Mouse (Mus musculus) forebrain, embryonic 15.5 days (tissue): ENCODE results near the gene Aim2. TPM values are rescaled to one million over a fixed set of nuclear protein-coding genes. Genes with fewer than 3 reads are reported as not detected.

Experiments used
- ATAC-seq: fragments of 200-750 bp; cut with Nextera tagmentation; replicated peaks from 2 replicates; pipeline ENCODE4 v1.8.0; 2017; ENCODE audit warnings: mild to moderate bottlenecking, moderate TSS enrichment, moderate library complexity
- H3K27ac ChIP-seq: fragments of 300-500 bp; sonication (generic); replicated peaks from 2 replicates; pipeline ENCODE4 v1.5.1; 2015; ENCODE audit warnings: mild to moderate bottlenecking, inconsistent platforms
- H3K27me3 ChIP-seq: fragments of 300-500 bp; sonication (generic); 2 replicates; pipeline ENCODE4 v1.6.1; 2015; ENCODE audit warnings: inconsistent platforms
- H3K36me3 ChIP-seq: fragments of 300-500 bp; sonication (generic); 2 replicates; pipeline ENCODE4 v1.6.1; 2015; ENCODE audit warnings: mild to moderate bottlenecking, inconsistent platforms
- H3K4me1 ChIP-seq: fragments of 300-500 bp; sonication (generic); 2 replicates; pipeline ENCODE4 v1.6.1; 2015; ENCODE audit warnings: inconsistent platforms
- H3K4me2 ChIP-seq: fragments of 300-500 bp; sonication (generic); replicated peaks from 2 replicates; pipeline ENCODE4 v1.6.1; 2015; ENCODE audit warnings: mild to moderate bottlenecking, inconsistent platforms
- H3K4me3 ChIP-seq: fragments of 300-500 bp; sonication (generic); 2 replicates; pipeline ENCODE4 v1.5.1; 2015; ENCODE audit warnings: mild to moderate bottlenecking, inconsistent platforms
- H3K9ac ChIP-seq: fragments of 300-500 bp; sonication (generic); replicated peaks from 2 replicates; pipeline ENCODE4 v1.6.1; 2015; ENCODE audit warnings: mild to moderate bottlenecking, inconsistent platforms
- H3K9me3 ChIP-seq: fragments of 300-500 bp; sonication (generic); 2 replicates; pipeline ENCODE4 v1.6.1; 2016; ENCODE audit warnings: inconsistent platforms
- WGBS: fragments of 180-500 bp; shearing (Covaris S2); methylation state at CpG from one replicate; pipeline ENCODE4 v1.1.7; 2015; ENCODE audit warnings: mixed read lengths; 5-methylcytosine and 5-hydroxymethylcytosine counted together
- polyA plus RNA-seq: library from polyadenylated mRNA; unstranded; fragments of >200 nt; fragmentation: Nextera tagmentation; extraction: Ambion mirVana; gene quantifications from 2 replicates; pipeline ENCODE4 v1.2.1, GENCODE M21; 2015

Aim2 gene
- polyA plus RNA-seq, 1 experiment from 2014 or later, result 3.5 TPM

- no peak overlapping the region for H3K4me2 ChIP-seq
- no peaks in the 10 kb centered on the region for H3K27me3 ChIP-seq
- H3K4me1 ChIP-seq, result peaks cover 22% of the 10 kb centered on the region
- H3K9me3 ChIP-seq, result no peaks in the 10 kb centered on the region
- ATAC-seq, result no peak
- no peak overlapping the region for H3K9ac ChIP-seq
- H3K4me3 ChIP-seq, result no peak overlapping the region
- H3K36me3 ChIP-seq, result no peaks in the 10 kb centered on the region
- WGBS, result 83% methylated on average over 2 of the region's 2 CpGs
- H3K27ac ChIP-seq, result no peak overlapping the region
Measured at GRCm38 (mm10) chr1:173369611-173370010, 18.9 kb downstream of the Aim2 start.

DNA sequence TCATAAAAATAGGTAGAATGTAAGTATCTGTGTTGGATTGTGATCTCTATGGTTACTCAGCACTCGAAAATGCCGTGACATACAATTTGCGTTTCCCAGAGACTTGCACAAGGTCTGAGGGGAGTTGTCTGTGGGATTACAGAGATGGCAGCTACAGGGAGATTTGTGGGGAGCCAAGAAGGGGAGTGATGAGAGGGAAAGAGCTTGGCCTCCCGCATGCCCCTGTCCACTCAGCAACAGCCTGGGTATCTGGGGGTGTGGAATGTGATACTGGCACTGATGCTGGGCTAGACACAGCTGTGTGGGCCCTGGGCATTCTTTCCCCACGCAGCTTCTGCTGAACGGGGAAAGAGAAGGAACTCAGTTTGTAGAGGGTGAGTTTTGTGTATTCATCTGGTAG lies 19.8 kb downstream of the Aim2 start:
- 73% methylated on average over 6 of the region's 6 CpGs for WGBS
- Histone ChIP-seq H3K27me3 (no peaks in the 10 kb centered on the region), H3K27ac (no peak overlapping the region), H3K9ac (no peak overlapping the region), H3K9me3 (no peaks in the 10 kb centered on the region), H3K4me3 (no peak overlapping the region), H3K36me3 (no peaks in the 10 kb centered on the region), H3K4me2 (no peak overlapping the region), H3K4me1 (peaks cover 15% of the 10 kb centered on the region)
- no peak for ATAC-seq

DNA sequence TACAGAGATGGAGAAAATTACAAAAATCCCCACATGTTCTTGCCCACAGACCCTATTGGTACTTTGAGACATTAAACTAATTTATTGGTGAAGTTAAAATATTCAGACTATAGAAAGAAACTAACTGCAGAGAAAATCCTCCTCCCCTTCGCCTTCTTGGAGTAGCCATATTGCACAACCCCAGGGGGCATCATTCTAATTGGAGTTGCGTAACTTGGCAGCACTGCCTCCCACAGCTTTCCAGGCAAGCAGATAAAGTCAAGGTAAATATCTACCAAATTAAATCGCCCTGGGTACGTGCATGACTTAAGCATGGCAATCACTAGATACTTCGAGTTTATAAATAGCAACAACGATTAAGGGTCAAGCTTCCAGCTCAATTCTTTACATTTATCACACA lies 20.9 kb downstream of the Aim2 start:
- peaks cover 6% of the 10 kb centered on the region for H3K4me1 ChIP-seq
- WGBS, result 75% methylated on average over 6 of the region's 6 CpGs
- ATAC-seq, result no peak
- no peaks in the 10 kb centered on the region for H3K9me3 ChIP-seq
- no peaks in the 10 kb centered on the region for H3K27me3 ChIP-seq
- H3K36me3 ChIP-seq, result no peaks in the 10 kb centered on the region
- H3K27ac ChIP-seq, result no peak overlapping the region
- no peak overlapping the region for H3K4me3 ChIP-seq
- no peak overlapping the region for H3K9ac ChIP-seq
- H3K4me2 ChIP-seq, result no peak overlapping the region

DNA sequence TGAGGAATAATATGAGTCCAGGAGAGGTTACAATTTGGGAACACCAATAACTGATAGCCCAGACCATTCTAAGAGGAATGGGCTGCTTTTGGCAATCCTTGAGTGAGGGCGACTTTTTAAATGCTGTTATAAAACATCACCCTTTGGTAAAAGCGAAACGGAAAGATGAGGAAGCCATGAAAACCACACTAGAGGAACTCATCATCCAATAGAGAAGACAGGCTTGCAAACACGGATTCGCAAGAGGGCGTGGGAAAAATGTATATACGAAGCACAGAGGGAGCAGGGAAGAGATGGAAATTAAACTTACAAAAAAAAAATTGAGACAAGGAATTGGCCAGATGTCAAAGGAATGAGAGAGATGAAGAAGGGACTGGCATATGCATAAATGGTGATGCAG lies 23.3 kb downstream of the Aim2 start:
- H3K27me3 ChIP-seq, result no peaks in the 10 kb centered on the region
- 92% methylated on average over 7 of the region's 7 CpGs for WGBS
- no peak overlapping the region for H3K9ac ChIP-seq

GRCm38 (mm10) chr1:173377380-173378112 lies 26.9 kb downstream of the Aim2 start:
- Histone ChIP-seq H3K9me3 (no peaks in the 10 kb centered on the region), H3K9ac (no peak overlapping the region), H3K4me3 (no peak overlapping the region), H3K27ac (no peak overlapping the region), H3K4me1 (no peaks in the 10 kb centered on the region), H3K36me3 (no peaks in the 10 kb centered on the region), H3K4me2 (no peak overlapping the region), H3K27me3 (no peaks in the 10 kb centered on the region)
- WGBS, result 34% methylated on average over 13 of the region's 13 CpGs
- ATAC-seq, result peak; percentile 87

More for the DNA sequence above, 23.3 kb downstream of the Aim2 start:
- no peak overlapping the region for H3K27ac ChIP-seq
- no peak for ATAC-seq
- H3K9me3 ChIP-seq, result no peaks in the 10 kb centered on the region
- no peaks in the 10 kb centered on the region for H3K4me1 ChIP-seq
- no peak overlapping the region for H3K4me3 ChIP-seq
- H3K36me3 ChIP-seq, result no peaks in the 10 kb centered on the region
- no peak overlapping the region for H3K4me2 ChIP-seq

GRCm38 (mm10) chr1:173381436-173381835 lies 30.8 kb downstream of the Aim2 start:
- Histone ChIP-seq H3K9me3 (no peaks in the 10 kb centered on the region), H3K27ac (no peak overlapping the region), H3K27me3 (no peaks in the 10 kb centered on the region), H3K4me2 (no peak overlapping the region), H3K4me3 (no peak overlapping the region), H3K36me3 (no peaks in the 10 kb centered on the region), H3K9ac (no peak overlapping the region), H3K4me1 (no peaks in the 10 kb centered on the region)
- ATAC-seq, result no peak
- WGBS, result 73% methylated on average over 6 of the region's 6 CpGs

DNA sequence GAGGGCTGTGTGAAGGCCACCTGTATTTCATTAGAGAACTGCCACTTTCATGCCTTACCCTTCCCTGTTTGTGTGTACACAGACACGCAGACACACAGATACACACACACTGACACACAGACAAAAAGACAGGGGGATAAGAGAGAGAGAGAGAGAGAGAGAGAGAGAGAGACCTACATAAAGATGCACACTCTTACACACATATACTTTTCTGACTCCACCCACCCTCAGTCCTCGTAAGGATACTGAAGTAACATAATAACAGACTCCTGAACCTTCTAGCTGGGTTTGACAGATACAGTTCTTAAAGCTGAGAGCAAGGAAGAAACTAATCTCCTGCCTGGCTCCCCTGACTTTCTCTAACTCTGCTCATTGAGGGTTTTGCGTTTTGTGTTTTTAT lies 38.8 kb downstream of the Aim2 start:
- peak; percentile 74 for ATAC-seq
- Histone ChIP-seq H3K27me3 (no peaks in the 10 kb centered on the region), H3K27ac (peak overlapping the region; percentile 95), H3K4me3 (peak overlapping the region; percentile 43), H3K4me2 (peak overlapping the region; percentile 43), H3K36me3 (no peaks in the 10 kb centered on the region), H3K9ac (peak overlapping the region; percentile 51), H3K4me1 (peaks cover 22% of the 10 kb centered on the region), H3K9me3 (no peaks in the 10 kb centered on the region)
- WGBS, result 8% methylated on average over 3 of the region's 3 CpGs

GRCm38 (mm10) chr1:173389901-173390401 lies 39.3 kb downstream of the Aim2 start:
- ATAC-seq, result peak; percentile 97
- Histone ChIP-seq H3K27me3 (no peaks in the 10 kb centered on the region), H3K27ac (peak overlapping the region; percentile 95), H3K4me1 (peaks cover 22% of the 10 kb centered on the region), H3K9ac (peak overlapping the region; percentile 51), H3K4me3 (peak overlapping the region; percentile 43), H3K36me3 (no peaks in the 10 kb centered on the region), H3K9me3 (no peaks in the 10 kb centered on the region), H3K4me2 (peak overlapping the region; percentile 43)
- WGBS, result under 1% methylated on average over 13 of the region's 13 CpGs

DNA sequence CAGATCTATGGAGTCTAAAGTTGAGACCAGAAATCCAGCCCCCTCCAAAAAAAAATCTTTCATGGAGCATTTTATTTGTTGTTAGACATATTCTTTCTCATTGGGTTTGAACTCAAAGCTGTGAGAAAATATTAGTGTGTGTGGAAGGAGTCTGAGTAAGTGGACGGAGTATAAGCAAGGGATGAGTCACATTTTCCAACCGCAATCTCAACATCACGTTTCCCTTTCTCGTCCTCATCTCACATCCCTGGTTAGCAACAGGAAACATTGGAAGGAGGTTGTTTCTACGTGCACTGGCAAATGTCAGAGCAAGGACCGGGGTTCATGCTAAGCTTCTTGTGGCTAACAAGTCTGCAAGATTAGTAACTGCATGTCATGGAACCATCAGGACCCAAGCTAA lies 41.1 kb downstream of the Aim2 start:
- WGBS, result 91% methylated on average over 6 of the region's 6 CpGs
- H3K9me3 ChIP-seq, result no peaks in the 10 kb centered on the region
- no peak overlapping the region for H3K27ac ChIP-seq
- H3K4me2 ChIP-seq, result no peak overlapping the region
- no peaks in the 10 kb centered on the region for H3K36me3 ChIP-seq
- H3K27me3 ChIP-seq, result no peaks in the 10 kb centered on the region
- H3K4me1 ChIP-seq, result peaks cover 22% of the 10 kb centered on the region
- ATAC-seq, result no peak
- H3K9ac ChIP-seq, result no peak overlapping the region
- H3K4me3 ChIP-seq, result no peak overlapping the region

GRCm38 (mm10) chr1:173398323-173398970 lies 47.8 kb downstream of the Aim2 start:
- Histone ChIP-seq H3K4me3 (no peak overlapping the region), H3K9ac (no peak overlapping the region), H3K9me3 (no peaks in the 10 kb centered on the region), H3K4me1 (no peaks in the 10 kb centered on the region), H3K4me2 (no peak overlapping the region), H3K27me3 (no peaks in the 10 kb centered on the region), H3K36me3 (no peaks in the 10 kb centered on the region), H3K27ac (no peak overlapping the region)
- ATAC-seq, result peak; percentile 87
- 46% methylated on average over 3 of the region's 3 CpGs for WGBS

DNA sequence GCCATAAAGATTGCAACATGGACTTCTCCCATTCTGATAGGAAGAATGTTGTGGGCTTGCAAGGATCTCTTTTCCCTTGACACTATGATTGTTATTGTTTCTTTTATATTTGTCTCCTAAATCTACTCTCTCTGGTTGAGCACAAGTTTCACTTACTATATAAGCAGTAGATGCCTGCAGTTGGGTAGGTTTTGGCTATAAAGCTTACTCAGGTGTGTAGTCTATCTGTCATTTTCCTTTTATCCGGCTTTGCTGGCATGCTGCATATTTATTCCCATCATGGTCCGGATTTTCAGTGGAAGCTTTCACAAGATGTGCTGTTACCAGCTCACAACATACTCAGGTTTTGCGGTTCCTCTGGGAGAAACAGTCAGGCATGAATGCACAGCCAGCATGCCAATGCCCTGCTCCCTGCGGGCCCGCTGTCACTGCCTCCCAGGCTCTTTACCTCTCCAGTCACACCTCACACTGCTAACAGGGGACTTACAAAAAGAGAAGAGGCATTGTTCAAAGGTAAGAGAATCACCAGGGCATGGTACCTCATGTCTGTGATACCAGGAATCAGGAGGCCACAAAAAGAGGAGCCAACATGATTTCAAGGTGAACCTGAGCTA lies 54.1 kb downstream of the Aim2 start:
- Histone ChIP-seq H3K9ac (no peak overlapping the region), H3K4me3 (no peak overlapping the region), H3K36me3 (no peaks in the 10 kb centered on the region), H3K4me1 (no peaks in the 10 kb centered on the region), H3K27ac (no peak overlapping the region), H3K9me3 (no peaks in the 10 kb centered on the region), H3K4me2 (no peak overlapping the region), H3K27me3 (no peaks in the 10 kb centered on the region)
- ATAC-seq, result no peak
- 85% methylated on average over 5 of the region's 5 CpGs for WGBS

DNA sequence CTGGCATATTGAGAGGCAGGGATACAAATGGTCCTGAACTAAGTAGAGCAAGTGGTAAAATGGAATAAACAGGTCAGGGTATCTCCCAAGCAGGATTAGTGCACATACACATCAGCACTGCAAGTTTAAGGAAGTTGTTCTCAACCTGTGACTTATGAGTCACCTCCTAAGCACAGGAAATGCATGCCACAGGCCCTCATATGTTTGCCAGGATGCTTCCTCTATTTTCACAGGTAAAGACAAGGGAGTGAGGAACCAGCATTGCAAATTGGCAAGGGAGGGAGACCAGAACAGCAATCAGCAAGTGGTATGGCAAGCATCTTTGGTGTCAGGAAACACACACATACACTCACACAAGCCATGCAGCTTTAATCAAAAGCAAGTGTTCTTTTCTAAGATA lies 58.4 kb downstream of the Aim2 start:
- Histone ChIP-seq H3K4me2 (no peak overlapping the region), H3K9me3 (no peaks in the 10 kb centered on the region), H3K27ac (no peak overlapping the region), H3K9ac (no peak overlapping the region), H3K4me1 (no peaks in the 10 kb centered on the region), H3K36me3 (no peaks in the 10 kb centered on the region), H3K4me3 (no peak overlapping the region), H3K27me3 (no peaks in the 10 kb centered on the region)
- no peak for ATAC-seq
